Comparison of ENCODE assay signal across 24 mouse cellular contexts in the genomic region with DNA sequence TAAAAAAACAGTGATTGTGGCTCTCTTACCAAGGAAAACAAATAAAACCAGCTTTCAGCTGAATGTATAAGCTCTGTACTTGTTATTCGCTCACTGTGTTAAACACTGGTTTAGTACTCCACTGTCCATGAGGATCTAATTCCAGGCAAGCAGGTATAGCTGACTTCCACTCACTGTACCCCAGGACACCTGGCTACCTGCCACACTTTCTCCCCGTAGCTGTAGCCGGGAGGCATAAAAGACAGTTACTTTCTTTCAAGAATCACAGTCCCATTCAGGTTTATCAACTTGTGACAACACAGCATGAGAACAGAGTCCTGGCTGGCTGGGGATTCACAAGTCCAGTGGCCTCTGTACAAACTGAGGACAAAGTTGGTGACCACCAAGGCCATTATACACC. TPM values are rescaled to one million over a fixed set of nuclear protein-coding genes. Genes with fewer than 3 reads are reported as not detected.
A peak's percentile ranks its signal among the peaks of the same experiment; 100 is the strongest.
DNase-seq lines count a peak whose midpoint lies in the region; ATAC-seq and TF ChIP-seq lines count a peak whose summit lies in the region.
"Had no signal": no experiment of that assay in that cellular context is flagged by ENCODE, and none has a peak within 500 bp of the region (broad histone marks: within the 10 kb centered on the region; RNA-seq: fewer than 3 reads in every experiment).

No protein-coding gene starts in this region.

- TF ChIP-seq CTCF in lung, postnatal 0 days (IDR thresholded peaks at IDR 0.05) = no peak
- TF ChIP-seq CTCF in lung, adult 2 months (IDR thresholded peaks at IDR 0.05; ENCODE audit: insufficient read depth, low read length) = no peak

- no peaks in the 10 kb centered on the region for H3K36me3 ChIP-seq in lung, postnatal 0 days (ENCODE audit: insufficient read depth, low read length)
- no peaks in the 10 kb centered on the region for H3K36me3 ChIP-seq in forebrain, embryonic 12.5 days (replicated peaks)
- H3K36me3 ChIP-seq: limb, embryonic 15.5 days; lung, embryonic 15.5 days; midbrain, embryonic 15.5 days; neural tube, embryonic 12.5 days had no signal

- TF ChIP-seq EP300 in lung, postnatal 0 days (IDR thresholded peaks at IDR 0.05) = no peak

- H3K4me1 ChIP-seq in lung, postnatal 0 days (ENCODE audit: insufficient read depth, low read depth, low read length) = peaks cover 6% of the 10 kb centered on the region; the same call in 1 of the 2 replicates
- peaks cover 9% of the 10 kb centered on the region for H3K4me1 ChIP-seq in lung, adult 2 months (ENCODE audit: control insufficient read depth, insufficient read depth, low read length)
- no peaks in the 10 kb centered on the region for H3K4me1 ChIP-seq in forebrain, embryonic 12.5 days
- H3K4me1 ChIP-seq: forebrain, embryonic 13.5 days; midbrain, embryonic 15.5 days had no signal

- peak overlapping the region; percentile 22; the same call in 1 of the 2 replicates for H3K27ac ChIP-seq in lung, postnatal 0 days (ENCODE audit: low read length)
- no peak overlapping the region for H3K27ac ChIP-seq in forebrain, embryonic 12.5 days
- H3K27ac ChIP-seq: forebrain, embryonic 13.5 days; hindbrain, embryonic 14.5 days; limb, embryonic 15.5 days; liver, embryonic 14.5 days; lung, embryonic 15.5 days; macrophage; midbrain, embryonic 15.5 days; neural tube, embryonic 12.5 days had no signal

- 69% methylated on average over 3 of the region's 3 CpGs for WGBS in lung, postnatal 0 days
- 84% methylated on average over 3 of the region's 3 CpGs for whole genome bisulfite sequencing in lung, adult 2 months
- WGBS in forebrain, embryonic 12.5 days = 77% methylated on average over 3 of the region's 3 CpGs

- no peak overlapping the region for H3K4me3 ChIP-seq in lung, postnatal 0 days (ENCODE audit: low read depth, low read length)
- H3K4me3 ChIP-seq in lung, adult 2 months (replicated peaks; ENCODE audit: extremely low read depth, low read depth, low read length) = no peak overlapping the region
- no peak overlapping the region for H3K4me3 ChIP-seq in forebrain, embryonic 12.5 days (replicated peaks)
- H3K4me3 ChIP-seq: forebrain, embryonic 13.5 days; limb, embryonic 15.5 days; lung, embryonic 15.5 days; midbrain, embryonic 15.5 days; neural tube, embryonic 12.5 days had no signal

- H3K9ac ChIP-seq in lung, postnatal 0 days (replicated peaks; ENCODE audit: low read depth) = no peak overlapping the region
- H3K9ac ChIP-seq in forebrain, embryonic 12.5 days = no peak overlapping the region
- H3K9ac ChIP-seq: forebrain, embryonic 13.5 days; hindbrain, embryonic 14.5 days; limb, embryonic 15.5 days; liver, embryonic 14.5 days; lung, embryonic 15.5 days; midbrain, embryonic 15.5 days; neural tube, embryonic 12.5 days had no signal

- H3K4me2 ChIP-seq in lung, postnatal 0 days (replicated peaks; ENCODE audit: low read depth, low read length) = no peak overlapping the region
- no peak overlapping the region for H3K4me2 ChIP-seq in forebrain, embryonic 12.5 days
- H3K4me2 ChIP-seq: forebrain, embryonic 13.5 days; hindbrain, embryonic 14.5 days; limb, embryonic 15.5 days; lung, embryonic 15.5 days; midbrain, embryonic 15.5 days; neural tube, embryonic 12.5 days had no signal

- no peak for TF ChIP-seq POLR2A in lung, adult 2 months (IDR thresholded peaks at IDR 0.05; ENCODE audit: borderline replicate concordance, extremely low read depth, low read depth, low read length)

- ATAC-seq in lung, postnatal 0 days = no peak
- ATAC-seq in forebrain, embryonic 12.5 days (ENCODE audit: low FRiP score) = no peak
- ATAC-seq: forebrain, embryonic 13.5 days; inflammation-experienced regulatory T-cells, adult 6 months; midbrain, embryonic 15.5 days had no signal

- DNase-seq in cerebellum, adult 11 months = peak; percentile 68
- no peak for DNase-seq in cerebellum, postnatal 4 days (ENCODE audit: low spot score in 2 of 2)
- no peak for DNase-seq in lung, postnatal 0 days (ENCODE audit: low spot score)
- no peak for DNase-seq in lung, adult 2 months
- peak; percentile 77 for DNase-seq in cerebellum, adult 9-10 months
- DNase-seq in urinary bladder, postnatal 10 days (ENCODE audit: low spot score) = no peak
- DNase-seq: adrenal gland, postnatal 25 days; gastrocnemius, postnatal 14 days; heart, postnatal 36 days; kidney, adult 18-20 months; kidney, postnatal 4 days; layer of hippocampus, adult 9-11 months; right cerebral cortex, postnatal 4 days; thymus, postnatal 14 days had no signal

- no peaks in the 10 kb centered on the region for H3K9me3 ChIP-seq in lung, postnatal 0 days (ENCODE audit: low read length)
- H3K9me3 ChIP-seq in forebrain, embryonic 12.5 days = no peaks in the 10 kb centered on the region
- H3K9me3 ChIP-seq: forebrain, embryonic 13.5 days; limb, embryonic 15.5 days; lung, embryonic 15.5 days; midbrain, embryonic 15.5 days; neural tube, embryonic 12.5 days had no signal

- no peaks in the 10 kb centered on the region for H3K27me3 ChIP-seq in lung, postnatal 0 days (replicated peaks; ENCODE audit: insufficient read depth, low read length)
- H3K27me3 ChIP-seq in forebrain, embryonic 12.5 days = no peaks in the 10 kb centered on the region
- H3K27me3 ChIP-seq: forebrain, embryonic 13.5 days; limb, embryonic 15.5 days; lung, embryonic 15.5 days; midbrain, embryonic 15.5 days; neural tube, embryonic 12.5 days had no signal

RNA-seq across cellular contexts. Expression of gene Chst15, which starts 20.9 kb away (rescaled TPM):
- polyA plus RNA-seq in lung, postnatal 0 days (2015; fragmentation: Nextera tagmentation; extraction: Ambion mirVana) = 13.1 and 14.1 TPM in 2 replicates
- 14.1 and 14.7 TPM in 2 replicates for polyA plus RNA-seq in lung, adult 2 months (2012; rRNA removed)
- 13.8 and 15.6 TPM in 2 replicates for polyA plus RNA-seq in forebrain, embryonic 12.5 days (2016; fragmentation: Nextera tagmentation; extraction: Ambion mirVana)

Comparison
In these comparisons a context has a peak if more than half of its experiments do, and no peak if none do; other contexts are left out.
1. DNase-seq: peak in cerebellum, adult 11 months (single experiment) and cerebellum, adult 9-10 months (single experiment); none in cerebellum, postnatal 4 days (0 of 2), lung, postnatal 0 days (single experiment), lung, adult 2 months (single experiment) and urinary bladder, postnatal 10 days (single experiment).